Mouse (Mus musculus) forebrain, embryonic 10.5 days (tissue): Measurements from ENCODE around the gene Fyb2. TPM values are rescaled to one million over a fixed set of nuclear protein-coding genes. Genes with fewer than 3 reads are reported as not detected.

Source experiments
- DNase-seq: peaks from one replicate; pipeline ENCODE4 v3.0.0-alpha.2; 2017; ENCODE audit warnings: low spot score; ENCODE audit errors: extremely low spot score
- H3K27ac ChIP-seq: fragments of 300-500 bp; sonication (generic); 2 replicates; pipeline ENCODE4 v1.5.1; 2016; ENCODE audit warnings: mild to moderate bottlenecking
- H3K27me3 ChIP-seq: fragments of 300-500 bp; sonication (generic); 2 replicates; pipeline ENCODE4 v1.6.1; 2016; ENCODE audit warnings: mild to moderate bottlenecking; ENCODE audit not compliant: poor library complexity, severe bottlenecking
- H3K36me3 ChIP-seq: fragments of 300-500 bp; sonication (generic); replicated peaks from 2 replicates; pipeline ENCODE4 v1.6.1; 2016; ENCODE audit warnings: mild to moderate bottlenecking, moderate library complexity
- H3K4me1 ChIP-seq: fragments of 300-500 bp; sonication (generic); 2 replicates; pipeline ENCODE4 v1.6.1; 2016
- H3K4me3 ChIP-seq: fragments of 300-500 bp; sonication (generic); 2 replicates; pipeline ENCODE4 v1.5.1; 2016; ENCODE audit warnings: mild to moderate bottlenecking, moderate library complexity
- H3K9me3 ChIP-seq: fragments of 300-500 bp; sonication (generic); 2 replicates; pipeline ENCODE4 v1.6.1; 2016; ENCODE audit warnings: mild to moderate bottlenecking, moderate library complexity
- WGBS: fragments of 180-500 bp; shearing (Covaris S2); methylation state at CpG from one replicate; pipeline ENCODE4 v1.1.7; 2016; 5-methylcytosine and 5-hydroxymethylcytosine counted together
- polyA plus RNA-seq: library from polyadenylated mRNA; unstranded; fragments of >200 nt; fragmentation: Nextera tagmentation; extraction: Ambion mirVana; gene quantifications from 2 replicates; pipeline ENCODE4 v1.2.1, GENCODE M21; 2016

The Fyb2 gene
- polyA plus RNA-seq, 1 experiment from 2014 or later: 0.09 TPM

- no peaks in the 10 kb centered on the region for H3K27me3 ChIP-seq
- H3K4me3 ChIP-seq: no peak overlapping the region
- no peaks in the 10 kb centered on the region for H3K9me3 ChIP-seq
- no peaks in the 10 kb centered on the region for H3K36me3 ChIP-seq
- DNase-seq: no peak
- H3K27ac ChIP-seq: no peak overlapping the region
- WGBS: 94% methylated on average over 6 of the region's 6 CpGs
- no peaks in the 10 kb centered on the region for H3K4me1 ChIP-seq
These were observed 8.2 kb upstream of the Fyb2 start for GRCm38 (mm10) chr4:104905049-104905448.

- peaks cover 16% of the 10 kb centered on the region for H3K4me1 ChIP-seq
- H3K27me3 ChIP-seq: peaks cover 26% of the 10 kb centered on the region
- no peaks in the 10 kb centered on the region for H3K36me3 ChIP-seq
- H3K9me3 ChIP-seq: no peaks in the 10 kb centered on the region
- DNase-seq: peak; percentile 78
- H3K4me3 ChIP-seq: no peak overlapping the region
- no peak overlapping the region for H3K27ac ChIP-seq
- WGBS: 30% methylated on average over 7 of the region's 7 CpGs
These were observed 1.6 kb upstream of the Fyb2 start for GRCm38 (mm10) chr4:104911685-104912084.

GRCm38 (mm10) chr4:104914711-104915247, 1.5 kb downstream of the Fyb2 start:
- Histone ChIP-seq H3K27ac (no peak overlapping the region), H3K36me3 (no peaks in the 10 kb centered on the region), H3K4me1 (peaks cover 18% of the 10 kb centered on the region), H3K27me3 (peaks cover 26% of the 10 kb centered on the region), H3K4me3 (no peak overlapping the region), H3K9me3 (no peaks in the 10 kb centered on the region)
- 78% methylated on average over 6 of the region's 6 CpGs for WGBS
- DNase-seq: no peak

- Histone ChIP-seq H3K27me3 (peaks cover 16% of the 10 kb centered on the region), H3K4me1 (peaks cover 14% of the 10 kb centered on the region), H3K9me3 (no peaks in the 10 kb centered on the region), H3K4me3 (no peak overlapping the region), H3K27ac (no peak overlapping the region), H3K36me3 (no peaks in the 10 kb centered on the region)
- WGBS: 91% methylated on average over 6 of the region's 6 CpGs
- no peak for DNase-seq
These were observed 4.8 kb downstream of the Fyb2 start for GRCm38 (mm10) chr4:104918017-104918416.

- 88% methylated on average over 5 of the region's 5 CpGs for WGBS
- Histone ChIP-seq H3K36me3 (no peaks in the 10 kb centered on the region), H3K27ac (no peak overlapping the region), H3K4me3 (no peak overlapping the region), H3K4me1 (no peaks in the 10 kb centered on the region), H3K27me3 (no peaks in the 10 kb centered on the region), H3K9me3 (no peaks in the 10 kb centered on the region)
- DNase-seq: no peak
These were observed 12.1 kb downstream of the Fyb2 start for GRCm38 (mm10) chr4:104925383-104925782.

GRCm38 (mm10) chr4:104929165-104929564, 15.9 kb downstream of the Fyb2 start:
- WGBS: 87% methylated on average over 7 of the region's 7 CpGs
- H3K27ac ChIP-seq: no peak overlapping the region
- H3K27me3 ChIP-seq: no peaks in the 10 kb centered on the region
- no peaks in the 10 kb centered on the region for H3K4me1 ChIP-seq
- no peaks in the 10 kb centered on the region for H3K36me3 ChIP-seq
- H3K9me3 ChIP-seq: no peaks in the 10 kb centered on the region
- DNase-seq: no peak
- no peak overlapping the region for H3K4me3 ChIP-seq

GRCm38 (mm10) chr4:104933620-104934019, 20.4 kb downstream of the Fyb2 start:
- no peak overlapping the region for H3K4me3 ChIP-seq
- H3K9me3 ChIP-seq: no peaks in the 10 kb centered on the region
- no peak overlapping the region for H3K27ac ChIP-seq
- no peaks in the 10 kb centered on the region for H3K27me3 ChIP-seq
- no peak for DNase-seq
- no peaks in the 10 kb centered on the region for H3K36me3 ChIP-seq
- H3K4me1 ChIP-seq: peaks cover 21% of the 10 kb centered on the region

GRCm38 (mm10) chr4:104934997-104935396, 21.7 kb downstream of the Fyb2 start:
- no peaks in the 10 kb centered on the region for H3K36me3 ChIP-seq
- H3K4me1 ChIP-seq: peaks cover 21% of the 10 kb centered on the region
- no peaks in the 10 kb centered on the region for H3K9me3 ChIP-seq
- 88% methylated on average over 3 of the region's 3 CpGs for WGBS
- 0 out of 2 replicates have a peak overlapping the region, but pooled peaks have one; percentile 8 for H3K27ac ChIP-seq
- no peaks in the 10 kb centered on the region for H3K27me3 ChIP-seq
- no peak overlapping the region for H3K4me3 ChIP-seq
- no peak for DNase-seq

- 0 out of 2 replicates have a peak overlapping the region, but pooled peaks have one; percentile 8 for H3K27ac ChIP-seq
These were observed 22.2 kb downstream of the Fyb2 start for GRCm38 (mm10) chr4:104935436-104935835.

GRCm38 (mm10) chr4:104936011-104936410, 22.8 kb downstream of the Fyb2 start:
- Histone ChIP-seq H3K36me3 (no peaks in the 10 kb centered on the region), H3K27me3 (no peaks in the 10 kb centered on the region), H3K9me3 (no peaks in the 10 kb centered on the region), H3K4me1 (peaks cover 21% of the 10 kb centered on the region), H3K27ac (no peak overlapping the region), H3K4me3 (no peak overlapping the region)
- 71% methylated on average over 9 of the region's 9 CpGs for WGBS
- DNase-seq: no peak

More at GRCm38 (mm10) chr4:104935436-104935835, 22.2 kb downstream of the Fyb2 start:
- no peaks in the 10 kb centered on the region for H3K36me3 ChIP-seq
- no peaks in the 10 kb centered on the region for H3K9me3 ChIP-seq
- 69% methylated on average over 3 of the region's 3 CpGs for WGBS
- peaks cover 21% of the 10 kb centered on the region for H3K4me1 ChIP-seq
- H3K27me3 ChIP-seq: no peaks in the 10 kb centered on the region
- no peak for DNase-seq
- H3K4me3 ChIP-seq: no peak overlapping the region

- Histone ChIP-seq H3K36me3 (no peaks in the 10 kb centered on the region), H3K9me3 (no peaks in the 10 kb centered on the region), H3K27me3 (no peaks in the 10 kb centered on the region), H3K4me1 (peaks cover 21% of the 10 kb centered on the region), H3K27ac (no peak overlapping the region), H3K4me3 (no peak overlapping the region)
- DNase-seq: no peak
- WGBS: 86% methylated on average over 6 of the region's 6 CpGs
These were observed 26.3 kb downstream of the Fyb2 start for GRCm38 (mm10) chr4:104939535-104939934.

- H3K4me3 ChIP-seq: no peak overlapping the region
- no peaks in the 10 kb centered on the region for H3K27me3 ChIP-seq
- 79% methylated on average over 1 of the region's 1 CpGs for WGBS
- no peak for DNase-seq
- H3K36me3 ChIP-seq: no peaks in the 10 kb centered on the region
- H3K27ac ChIP-seq: no peak overlapping the region
- no peaks in the 10 kb centered on the region for H3K9me3 ChIP-seq
- peaks cover 5% of the 10 kb centered on the region; the same call in 1 of the 2 replicates for H3K4me1 ChIP-seq
These were observed 28.6 kb downstream of the Fyb2 start for GRCm38 (mm10) chr4:104941895-104942294.

- no peak overlapping the region for H3K4me3 ChIP-seq
- no peaks in the 10 kb centered on the region for H3K9me3 ChIP-seq
- H3K27ac ChIP-seq: no peak overlapping the region
- H3K4me1 ChIP-seq: no peaks in the 10 kb centered on the region
- DNase-seq: no peak
- no peaks in the 10 kb centered on the region for H3K36me3 ChIP-seq
- no peaks in the 10 kb centered on the region for H3K27me3 ChIP-seq
- 80% methylated on average over 1 of the region's 1 CpGs for WGBS
These were observed 31.2 kb downstream of the Fyb2 start for GRCm38 (mm10) chr4:104944482-104944881.

GRCm38 (mm10) chr4:104948886-104949285, 35.6 kb downstream of the Fyb2 start:
- no peaks in the 10 kb centered on the region for H3K9me3 ChIP-seq
- no peak overlapping the region for H3K4me3 ChIP-seq
- H3K27ac ChIP-seq: no peak overlapping the region
- DNase-seq: no peak
- 94% methylated on average over 4 of the region's 4 CpGs for WGBS
- no peaks in the 10 kb centered on the region for H3K4me1 ChIP-seq
- no peaks in the 10 kb centered on the region for H3K27me3 ChIP-seq
- H3K36me3 ChIP-seq: no peaks in the 10 kb centered on the region
